Mouse (Mus musculus) heart, embryonic 13.5 days (tissue): ENCODE data around the gene Bcl9l. TPM values are rescaled to one million over a fixed set of nuclear protein-coding genes. Genes with fewer than 3 reads are reported as not detected.

Experiments
- ATAC-seq: fragments of 200-750 bp; cut with Nextera tagmentation; 2 replicates; pipeline ENCODE4 v1.8.0; 2017; ENCODE audit warnings: moderate TSS enrichment; ENCODE audit not compliant: insufficient number of reproducible peaks, low FRiP score, low TSS enrichment; ENCODE audit errors: extremely low read depth
- H3K27ac ChIP-seq: fragments of 300-500 bp; sonication (generic); replicated peaks from 2 replicates; pipeline ENCODE4 v1.5.1; 2015; ENCODE audit warnings: moderate library complexity, mild to moderate bottlenecking, inconsistent platforms
- H3K27me3 ChIP-seq: fragments of 300-500 bp; sonication (generic); replicated peaks from 2 replicates; pipeline ENCODE4 v1.6.1; 2015; ENCODE audit warnings: mild to moderate bottlenecking, inconsistent platforms
- H3K36me3 ChIP-seq: fragments of 300-500 bp; sonication (generic); 2 replicates; pipeline ENCODE4 v1.6.1; 2015; ENCODE audit warnings: mild to moderate bottlenecking, inconsistent platforms
- H3K4me1 ChIP-seq: fragments of 300-500 bp; sonication (generic); 2 replicates; pipeline ENCODE4 v1.6.1; 2015; ENCODE audit warnings: inconsistent platforms
- H3K4me2 ChIP-seq: fragments of 300-500 bp; sonication (generic); 2 replicates; pipeline ENCODE4 v1.6.1; 2015; ENCODE audit warnings: inconsistent platforms, mild to moderate bottlenecking, moderate library complexity
- H3K4me3 ChIP-seq: fragments of 300-500 bp; sonication (generic); 2 replicates; pipeline ENCODE4 v1.5.1; 2015; ENCODE audit warnings: moderate library complexity, mild to moderate bottlenecking, inconsistent platforms
- H3K9ac ChIP-seq: fragments of 300-500 bp; sonication (generic); 2 replicates; pipeline ENCODE4 v1.6.1; 2015; ENCODE audit warnings: inconsistent platforms, mild to moderate bottlenecking, moderate library complexity
- H3K9me3 ChIP-seq: fragments of 300-500 bp; sonication (generic); 2 replicates; pipeline ENCODE4 v1.6.1; 2016; ENCODE audit warnings: inconsistent platforms
- WGBS: fragments of 180-500 bp; shearing (Covaris S2); methylation state at CpG from one replicate; pipeline ENCODE4 v1.1.7; 2015; ENCODE audit warnings: mixed read lengths; 5-methylcytosine and 5-hydroxymethylcytosine counted together
- polyA plus RNA-seq: library from polyadenylated mRNA; unstranded; fragments of >200 nt; fragmentation: Nextera tagmentation; extraction: Ambion mirVana; gene quantifications from 2 replicates; pipeline ENCODE4 v1.2.1, GENCODE M21; 2015

Bcl9l gene
- polyA plus RNA-seq, 1 experiment from 2014 or later: 9.4 TPM

DNA sequence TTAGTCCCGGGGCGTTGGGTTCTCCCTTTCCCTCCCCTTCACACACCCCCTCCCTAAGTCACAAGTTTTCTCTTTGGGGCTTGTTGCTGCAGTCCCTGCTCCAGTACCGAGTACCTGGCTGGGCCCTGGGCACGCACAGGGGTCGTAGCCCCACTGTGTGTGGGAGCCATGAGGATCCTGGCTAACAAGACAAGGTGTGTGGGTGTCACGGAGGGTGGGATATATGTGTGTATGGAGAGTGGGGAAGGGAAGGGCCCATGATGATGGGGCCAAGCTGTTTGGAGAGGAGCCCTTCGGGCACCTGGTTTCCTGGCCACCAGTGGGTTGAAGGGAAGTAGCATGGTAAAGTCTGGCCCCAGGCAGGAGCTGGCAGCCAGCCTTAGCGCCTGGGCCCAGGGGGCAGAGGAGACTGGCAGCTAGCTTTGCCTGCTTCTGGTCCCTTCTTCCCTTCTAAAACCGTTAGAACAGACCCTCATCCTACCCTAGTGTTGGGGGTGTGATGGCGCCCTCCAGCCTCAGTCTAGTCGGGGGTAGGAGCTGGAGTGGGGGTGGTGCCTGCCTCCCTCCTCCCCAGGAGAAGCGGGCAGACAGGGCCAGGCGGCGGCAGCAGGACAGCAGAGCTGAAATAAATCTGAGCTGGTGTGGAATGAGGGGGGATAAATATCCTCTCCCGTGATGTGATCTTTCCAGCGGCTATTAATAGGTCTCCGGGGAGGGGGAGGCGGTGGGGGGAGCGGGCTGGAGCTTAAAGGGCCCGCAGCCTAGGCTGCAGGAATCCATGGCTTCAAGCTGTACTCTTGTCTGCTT lies 16.9 kb downstream of the Bcl9l start:
- peaks cover 44% of the 10 kb centered on the region for H3K36me3 ChIP-seq
- peak overlapping the region; percentile 100 for H3K27ac ChIP-seq
- peak overlapping the region; percentile 58 for H3K4me3 ChIP-seq
- H3K9me3 ChIP-seq: no peaks in the 10 kb centered on the region
- 8% methylated on average over 20 of the region's 20 CpGs for WGBS
- H3K27me3 ChIP-seq: no peaks in the 10 kb centered on the region
- peak overlapping the region; percentile 79 for H3K4me2 ChIP-seq
- ATAC-seq: 0 out of 2 replicates have a peak, but pooled peaks have one; percentile 39
- H3K9ac ChIP-seq: peak overlapping the region; percentile 85
- H3K4me1 ChIP-seq: peaks cover 77% of the 10 kb centered on the region

DNA sequence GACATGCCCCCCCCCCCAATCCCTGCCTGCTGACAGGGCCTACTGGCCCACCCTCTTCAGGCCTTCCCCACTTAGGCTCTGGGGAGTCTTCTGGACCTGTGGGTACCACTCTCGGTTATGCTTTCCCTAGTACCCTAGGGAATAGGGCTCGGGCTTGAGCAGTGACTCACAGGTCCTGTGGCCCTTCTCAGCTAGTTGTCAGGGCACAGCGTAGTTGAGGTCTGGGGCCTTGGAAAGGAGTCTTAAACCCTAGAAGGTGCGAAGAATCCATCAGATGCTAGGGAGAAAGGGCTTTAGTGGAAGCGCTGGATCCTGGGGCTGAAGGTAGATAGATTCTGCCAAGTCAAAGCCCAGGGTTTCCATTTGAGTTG lies 17.5 kb downstream of the Bcl9l start:
- Histone ChIP-seq H3K27me3 (no peaks in the 10 kb centered on the region), H3K4me3 (peak overlapping the region; percentile 58), H3K4me1 (peaks cover 77% of the 10 kb centered on the region), H3K4me2 (peak overlapping the region; percentile 79), H3K36me3 (peaks cover 50% of the 10 kb centered on the region), H3K9ac (peak overlapping the region; percentile 85), H3K9me3 (no peaks in the 10 kb centered on the region), H3K27ac (peak overlapping the region; percentile 100)
- ATAC-seq: no peak
- 18% methylated on average over 5 of the region's 5 CpGs for WGBS

GRCm38 (mm10) chr9:44500638-44501175 lies 18.1 kb downstream of the Bcl9l start:
- Histone ChIP-seq H3K4me2 (peak overlapping the region; percentile 79), H3K9ac (peak overlapping the region; percentile 85), H3K36me3 (peaks cover 55% of the 10 kb centered on the region), H3K27ac (peak overlapping the region; percentile 100), H3K27me3 (no peaks in the 10 kb centered on the region), H3K4me3 (peak overlapping the region; percentile 58), H3K9me3 (no peaks in the 10 kb centered on the region), H3K4me1 (peaks cover 77% of the 10 kb centered on the region)
- no peak for ATAC-seq
- WGBS: 35% methylated on average over 8 of the region's 8 CpGs

- Histone ChIP-seq H3K9ac (peak overlapping the region; percentile 85), H3K4me1 (peaks cover 73% of the 10 kb centered on the region), H3K9me3 (no peaks in the 10 kb centered on the region), H3K27ac (peak overlapping the region; percentile 100), H3K27me3 (no peaks in the 10 kb centered on the region), H3K36me3 (peaks cover 56% of the 10 kb centered on the region), H3K4me3 (peak overlapping the region; percentile 58; the same call in 1 of the 2 replicates), H3K4me2 (peak overlapping the region; percentile 79)
- ATAC-seq: no peak
- WGBS: 44% methylated on average over 10 of the region's 10 CpGs
Observed at GRCm38 (mm10) chr9:44501206-44501879, 18.7 kb downstream of the Bcl9l start.

- H3K4me3 ChIP-seq: peak overlapping the region; percentile 13; the same call in 1 of the 2 replicates
- H3K27ac ChIP-seq: peak overlapping the region; percentile 46
- no peak for ATAC-seq
- peaks cover 67% of the 10 kb centered on the region for H3K4me1 ChIP-seq
- H3K36me3 ChIP-seq: peaks cover 62% of the 10 kb centered on the region
- H3K9me3 ChIP-seq: no peaks in the 10 kb centered on the region
- H3K9ac ChIP-seq: peak overlapping the region; percentile 85; the same call in 1 of the 2 replicates
- WGBS: 5% methylated on average over 4 of the region's 4 CpGs
- H3K27me3 ChIP-seq: no peaks in the 10 kb centered on the region
- H3K4me2 ChIP-seq: peak overlapping the region; percentile 79
Observed at GRCm38 (mm10) chr9:44502006-44502405, 19.4 kb downstream of the Bcl9l start.

DNA sequence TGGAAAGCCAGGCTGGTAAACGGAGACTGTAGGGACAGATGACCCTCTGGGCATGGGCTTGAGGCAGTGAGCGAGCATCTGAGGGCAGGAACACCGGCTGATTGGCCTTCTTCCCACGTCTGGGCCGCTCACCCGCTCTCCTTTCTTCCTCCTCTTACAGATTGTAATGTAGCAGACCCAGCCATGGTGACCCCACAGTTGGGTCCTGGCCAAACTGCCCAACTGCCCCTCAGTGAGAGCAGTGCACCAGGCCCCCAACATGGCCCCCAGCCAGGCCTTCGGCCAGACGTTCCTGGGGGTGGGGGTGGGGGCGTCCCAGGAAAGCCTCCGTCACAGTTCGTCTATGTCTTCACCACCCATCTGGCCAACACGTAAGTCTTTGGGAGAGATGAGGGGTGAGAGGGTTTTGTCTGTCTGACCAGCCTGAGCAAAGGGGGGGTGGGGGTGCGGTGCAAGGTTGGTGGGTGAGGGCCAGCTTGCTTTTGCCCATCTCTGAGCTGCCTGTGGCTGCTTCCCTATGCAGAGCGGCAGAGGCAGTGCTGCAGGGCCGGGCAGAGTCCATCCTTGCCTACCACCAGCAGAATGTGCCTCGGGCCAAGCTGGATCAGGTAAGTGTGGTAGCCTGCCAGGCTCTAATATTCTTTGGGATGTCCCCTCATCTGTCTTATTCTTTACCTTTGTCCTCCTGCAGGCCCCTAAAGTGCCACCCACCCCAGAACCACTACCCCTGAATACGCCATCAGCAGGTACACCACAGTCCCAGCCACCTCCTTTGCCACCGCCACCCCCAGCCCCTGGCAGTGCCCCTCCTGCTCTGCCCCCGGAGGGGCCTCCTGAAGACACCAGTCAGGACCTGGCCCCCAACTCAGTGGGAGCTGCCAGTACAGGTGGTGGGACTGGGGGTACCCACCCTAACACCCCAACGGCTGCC lies 22.5 kb downstream of the Bcl9l start:
- no peaks in the 10 kb centered on the region for H3K9me3 ChIP-seq
- no peak overlapping the region for H3K4me3 ChIP-seq
- no peak overlapping the region for H3K4me2 ChIP-seq
- H3K36me3 ChIP-seq: peaks cover 86% of the 10 kb centered on the region
- H3K27ac ChIP-seq: no peak overlapping the region
- peaks cover 55% of the 10 kb centered on the region for H3K4me1 ChIP-seq
- H3K27me3 ChIP-seq: no peaks in the 10 kb centered on the region
- peak overlapping the region; percentile 4 for H3K9ac ChIP-seq
- WGBS: 73% methylated on average over 20 of the region's 20 CpGs
- no peak for ATAC-seq

- Histone ChIP-seq H3K4me3 (no peak overlapping the region), H3K4me1 (peaks cover 55% of the 10 kb centered on the region), H3K4me2 (no peak overlapping the region), H3K27ac (no peak overlapping the region), H3K9ac (no peak overlapping the region), H3K9me3 (no peaks in the 10 kb centered on the region), H3K27me3 (no peaks in the 10 kb centered on the region), H3K36me3 (peaks cover 82% of the 10 kb centered on the region)
- 55% methylated on average over 23 of the region's 23 CpGs for WGBS
- 0 out of 2 replicates have a peak, but pooled peaks have one; percentile 5 for ATAC-seq
Observed at GRCm38 (mm10) chr9:44505824-44506467, 23.3 kb downstream of the Bcl9l start.

- no peak overlapping the region for H3K4me2 ChIP-seq
- H3K4me1 ChIP-seq: peaks cover 54% of the 10 kb centered on the region
- H3K36me3 ChIP-seq: peaks cover 76% of the 10 kb centered on the region
- no peak for ATAC-seq
- H3K27me3 ChIP-seq: no peaks in the 10 kb centered on the region
- no peaks in the 10 kb centered on the region for H3K9me3 ChIP-seq
- no peak overlapping the region for H3K27ac ChIP-seq
- WGBS: 86% methylated on average over 13 of the region's 13 CpGs
- no peak overlapping the region for H3K4me3 ChIP-seq
- H3K9ac ChIP-seq: no peak overlapping the region
Observed at GRCm38 (mm10) chr9:44506566-44506965, 23.9 kb downstream of the Bcl9l start.

- 84% methylated on average over 6 of the region's 6 CpGs for WGBS
- peaks cover 70% of the 10 kb centered on the region for H3K36me3 ChIP-seq
- no peak overlapping the region for H3K27ac ChIP-seq
- no peak for ATAC-seq
- no peaks in the 10 kb centered on the region for H3K27me3 ChIP-seq
- H3K4me1 ChIP-seq: peaks cover 57% of the 10 kb centered on the region
- no peak overlapping the region for H3K4me2 ChIP-seq
- no peak overlapping the region for H3K4me3 ChIP-seq
- H3K9ac ChIP-seq: no peak overlapping the region
- H3K9me3 ChIP-seq: no peaks in the 10 kb centered on the region
Observed at GRCm38 (mm10) chr9:44507345-44507744, 24.7 kb downstream of the Bcl9l start.

DNA sequence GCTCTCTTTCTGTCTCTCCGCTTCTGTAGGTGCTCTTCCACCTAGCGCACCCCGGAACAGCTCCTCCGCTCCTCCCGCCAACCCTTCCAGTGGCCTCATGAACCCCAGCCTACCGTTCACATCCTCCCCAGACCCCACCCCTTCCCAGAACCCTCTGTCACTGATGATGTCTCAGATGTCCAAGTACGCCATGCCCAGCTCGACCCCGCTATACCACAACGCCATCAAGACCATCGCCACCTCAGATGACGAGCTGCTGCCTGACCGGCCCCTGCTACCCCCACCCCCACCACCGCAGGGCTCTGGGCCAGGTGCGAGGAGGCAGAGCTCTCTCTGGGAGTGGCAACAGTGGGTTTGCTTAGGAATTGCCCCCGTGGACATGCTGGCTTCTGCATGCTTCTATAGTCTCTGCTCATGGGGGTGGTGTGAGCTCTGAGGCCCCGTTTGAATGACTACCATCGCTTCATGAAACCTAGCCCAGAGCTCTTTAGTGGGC lies 25.5 kb downstream of the Bcl9l start:
- Histone ChIP-seq H3K9ac (no peak overlapping the region), H3K36me3 (peaks cover 62% of the 10 kb centered on the region)
- WGBS: 71% methylated on average over 18 of the region's 18 CpGs

More for the DNA sequence above, 25.5 kb downstream of the Bcl9l start:
- no peak overlapping the region for H3K4me3 ChIP-seq
- ATAC-seq: no peak
- H3K27me3 ChIP-seq: no peaks in the 10 kb centered on the region
- H3K27ac ChIP-seq: no peak overlapping the region
- H3K4me1 ChIP-seq: peaks cover 64% of the 10 kb centered on the region
- H3K4me2 ChIP-seq: no peak overlapping the region
- no peaks in the 10 kb centered on the region for H3K9me3 ChIP-seq
